Mouse (Mus musculus): Measurements from ENCODE around the gene Met.

The Met gene

DNA sequence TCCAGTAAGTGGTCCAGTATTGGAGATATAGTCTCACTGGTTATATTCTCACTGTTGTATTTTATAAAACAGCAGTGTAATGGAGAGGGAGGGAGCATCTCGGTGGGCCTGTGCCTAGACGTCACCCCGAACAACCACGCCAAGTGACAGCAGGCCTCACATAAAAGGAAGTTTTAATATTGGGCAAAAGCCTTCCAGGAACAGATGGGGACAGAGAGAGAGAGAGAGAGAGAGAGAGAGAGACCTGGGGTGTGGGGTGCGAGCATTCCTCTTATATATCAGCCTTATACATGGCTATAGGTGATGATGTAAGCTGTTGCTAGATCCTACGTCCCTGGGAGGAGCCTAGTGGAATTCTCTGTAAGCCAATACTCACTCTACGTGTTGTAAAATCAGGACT is 90.7 kb downstream of the Met start:
- DNase-seq: no peak

DNA sequence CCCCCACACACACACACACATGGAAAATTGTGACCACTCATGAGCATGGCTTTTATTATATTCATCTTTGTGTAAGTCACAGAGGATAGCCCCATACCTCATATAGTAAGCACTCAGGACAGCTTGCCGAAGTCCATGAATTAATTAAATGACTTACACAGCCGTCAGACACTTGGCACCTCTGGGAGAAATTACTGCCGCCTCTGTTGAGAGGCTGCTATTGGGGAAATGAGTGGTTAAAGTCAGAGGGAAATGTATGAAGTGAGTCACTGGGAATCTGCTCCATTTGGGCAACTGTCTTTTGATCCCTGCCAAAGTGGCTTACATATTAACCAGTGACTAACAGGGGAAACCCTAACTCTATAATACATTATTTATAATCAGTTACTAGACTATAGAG is 91.2 kb downstream of the Met start:
- no peak for DNase-seq

DNA sequence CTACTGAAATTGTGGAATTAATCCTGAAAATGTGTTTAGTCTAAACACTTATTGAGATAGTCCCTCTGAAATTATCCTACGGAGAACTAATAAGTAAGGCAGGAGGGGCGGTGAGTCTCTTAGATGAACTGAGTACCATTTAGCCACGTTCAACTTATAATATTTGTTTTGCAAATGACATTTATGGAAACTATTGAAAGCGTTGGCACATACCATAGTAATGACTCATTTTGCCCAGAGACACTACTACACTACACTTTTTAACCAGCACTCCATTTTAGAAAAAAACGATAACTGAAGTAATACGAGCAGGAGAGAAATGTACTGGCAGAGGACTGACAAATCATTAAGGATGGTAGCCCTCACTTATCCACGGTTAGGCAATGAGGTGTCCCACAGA is 92.1 kb downstream of the Met start:
- no peak for DNase-seq

DNA sequence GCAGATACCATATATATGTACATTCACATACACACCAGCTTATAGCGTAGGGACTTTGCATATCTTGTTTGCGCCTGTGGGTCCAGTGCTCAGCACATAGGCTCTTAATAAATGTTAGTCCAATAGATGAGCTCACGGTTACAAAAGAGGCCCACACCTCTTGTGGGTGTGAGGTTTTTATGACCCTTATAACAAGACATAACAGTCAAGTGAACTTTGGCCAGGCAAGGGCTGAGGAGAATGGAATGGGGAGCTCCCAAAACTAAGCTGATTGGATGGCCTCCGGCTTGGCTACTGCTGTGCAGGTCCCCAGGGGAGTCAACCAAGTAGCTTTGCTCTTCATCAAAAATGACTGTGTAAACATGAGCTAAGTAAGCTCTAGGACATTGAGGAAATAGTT is 96.1 kb downstream of the Met start:
- no peak for DNase-seq

DNA sequence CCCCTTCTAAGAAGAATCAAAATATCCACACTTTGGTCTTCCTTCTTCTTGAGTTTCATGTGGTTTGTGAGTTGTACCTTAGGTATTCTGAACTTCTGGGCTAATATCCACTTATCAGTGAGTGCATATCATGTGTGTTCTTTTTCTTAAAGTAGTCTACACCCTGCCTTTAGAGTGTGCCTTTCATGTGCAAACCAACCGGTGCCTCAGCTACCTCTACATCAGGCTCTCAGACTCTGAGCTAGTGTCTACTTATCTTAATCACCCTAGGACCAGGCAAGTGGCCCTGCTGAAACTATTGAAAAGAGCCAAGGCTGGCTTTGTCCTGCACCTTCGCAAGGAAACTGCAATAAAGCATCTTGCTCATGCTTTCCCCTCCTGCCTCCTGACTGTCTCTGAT is 97.7 kb downstream of the Met start:
- DNase-seq: no peak

- no peak for DNase-seq
These were observed 98.3 kb downstream of the Met start for GRCm38 (mm10) chr6:17561886-17562285.

GRCm38 (mm10) chr6:17562472-17563088 is 99.0 kb downstream of the Met start:
- no peak for DNase-seq

- DNase-seq: no peak
These were observed 105.2 kb downstream of the Met start for GRCm38 (mm10) chr6:17568702-17569352.

DNA sequence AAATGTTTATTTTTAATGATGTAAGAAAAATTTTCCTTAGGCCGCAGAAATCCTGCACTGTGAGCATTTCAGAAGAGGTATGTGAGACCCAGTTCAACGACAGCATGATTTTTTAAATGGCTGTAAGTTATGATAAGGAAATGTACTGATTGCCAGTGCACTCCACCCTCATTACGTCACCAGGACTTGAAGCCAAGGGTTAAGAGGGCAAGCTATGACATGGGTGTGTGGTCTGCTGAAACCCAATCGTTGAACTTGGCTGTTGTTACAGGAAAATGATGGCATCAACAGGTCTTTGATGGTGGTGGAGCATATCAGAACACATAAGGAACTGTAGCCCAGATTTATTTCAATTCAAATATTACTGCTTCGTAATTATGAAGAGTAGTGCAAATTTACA is 109.6 kb downstream of the Met start:
- no peak for DNase-seq

DNA sequence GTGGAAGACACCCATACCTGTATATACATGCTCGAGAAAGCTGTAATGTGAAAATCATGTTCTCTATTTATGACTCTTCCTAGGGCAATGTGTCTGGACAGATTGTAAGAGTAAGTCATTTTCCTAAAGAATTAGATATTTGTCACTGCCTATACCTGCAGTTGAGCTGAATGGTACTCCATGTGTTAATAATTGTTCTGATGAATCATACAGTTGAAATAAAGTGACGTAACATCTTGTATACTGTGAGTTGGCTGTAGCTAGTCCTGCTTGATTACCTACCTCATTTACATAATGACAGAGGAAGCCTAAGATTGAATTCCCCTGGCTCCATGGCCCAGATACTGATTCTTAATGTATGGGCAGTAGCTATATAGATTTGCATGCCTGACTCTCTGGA is 110.1 kb downstream of the Met start:
- no peak for DNase-seq

- DNase-seq: no peak
These were observed 114.6 kb downstream of the Met start for GRCm38 (mm10) chr6:17578092-17578760.

- no peak for DNase-seq
These were observed 116.7 kb downstream of the Met start for GRCm38 (mm10) chr6:17580349-17580748.

DNA sequence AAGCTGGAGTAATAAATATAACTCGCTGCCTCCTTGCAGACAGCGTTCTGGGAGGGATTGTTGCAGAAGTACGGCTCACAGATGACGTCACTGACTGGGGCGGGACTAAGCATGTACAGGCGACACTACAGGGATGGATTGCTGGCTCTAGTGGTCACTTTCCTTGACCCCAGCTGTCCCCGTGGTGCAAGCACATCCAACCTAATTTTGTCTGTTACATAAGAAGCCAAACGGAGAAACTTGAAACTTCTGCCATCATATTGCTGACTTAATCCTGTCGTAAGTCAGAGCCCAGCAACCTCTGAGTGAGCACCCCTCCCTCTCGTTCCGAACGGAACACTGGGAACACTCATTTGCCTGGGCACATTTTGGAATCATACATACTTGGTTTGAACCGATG is 120.4 kb downstream of the Met start:
- no peak for DNase-seq

DNA sequence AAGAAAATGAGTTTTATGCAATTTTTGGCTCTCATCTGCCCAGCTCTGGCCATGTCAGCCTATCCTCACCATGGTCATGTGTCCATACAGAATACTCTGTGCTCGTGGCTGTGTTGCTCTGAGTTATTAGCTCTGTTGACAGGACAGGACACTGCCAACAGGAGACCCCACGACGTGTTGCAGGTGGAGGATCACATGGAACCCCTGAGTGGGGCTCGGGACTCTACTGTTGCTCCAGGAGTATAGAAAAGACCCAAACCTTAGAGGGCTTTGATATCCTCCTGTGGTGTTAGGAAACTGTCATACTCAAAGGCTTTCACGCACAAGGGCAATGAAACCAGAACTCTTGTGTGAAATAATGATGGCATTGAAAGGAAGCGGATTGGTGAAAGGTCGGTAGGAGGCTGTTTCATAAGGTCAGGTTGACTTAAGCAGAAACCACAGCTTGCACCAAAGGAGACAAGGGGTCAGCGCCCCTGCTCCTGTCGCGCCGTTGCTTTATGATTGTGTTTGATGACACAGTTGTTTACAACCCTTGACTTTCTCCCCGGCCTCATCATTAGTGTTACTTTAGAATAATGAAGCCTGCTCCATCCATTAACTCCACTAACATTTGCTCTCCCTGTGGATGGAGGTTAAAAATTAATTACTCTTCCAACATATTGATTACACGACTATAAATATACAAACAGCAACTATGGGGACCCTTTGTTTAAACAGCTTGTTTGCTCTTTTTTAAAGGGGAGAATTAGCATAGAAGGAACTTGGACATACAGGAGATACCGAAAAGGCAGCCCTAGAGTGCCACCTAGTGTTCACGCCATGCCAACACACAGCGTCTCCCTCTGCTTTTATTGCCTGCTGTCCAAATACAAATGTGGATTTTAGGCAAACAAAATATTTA is 125.7 kb downstream of the Met start:
- peak; percentile 9 for DNase-seq

GRCm38 (mm10) chr6:17589953-17590627 is 126.5 kb downstream of the Met start:
- DNase-seq: no peak

DNA sequence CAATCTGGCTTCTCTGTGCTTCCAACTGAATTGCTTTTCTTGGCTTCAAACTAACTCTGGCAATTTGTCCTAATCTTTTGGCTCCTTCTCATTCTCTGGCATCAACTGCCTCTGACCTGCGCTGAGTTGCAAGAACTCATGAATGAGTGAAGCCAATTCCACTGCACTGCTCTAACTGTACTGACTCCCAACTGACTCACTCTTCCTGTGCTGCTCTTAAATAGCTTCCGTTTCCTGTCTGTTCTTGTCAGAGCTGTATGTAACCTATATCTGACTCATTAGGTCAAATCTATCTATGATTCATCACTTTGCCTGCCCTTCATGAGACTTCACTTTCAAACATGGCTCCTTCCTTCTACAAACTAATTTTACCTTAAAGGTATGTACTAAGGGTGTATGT is 130.4 kb downstream of the Met start:
- no peak for DNase-seq

- no peak for DNase-seq
These were observed 132.3 kb downstream of the Met start for GRCm38 (mm10) chr6:17595712-17596462.

- DNase-seq: no peak
These were observed 135.8 kb downstream of the Met start for GRCm38 (mm10) chr6:17599373-17599772.

DNA sequence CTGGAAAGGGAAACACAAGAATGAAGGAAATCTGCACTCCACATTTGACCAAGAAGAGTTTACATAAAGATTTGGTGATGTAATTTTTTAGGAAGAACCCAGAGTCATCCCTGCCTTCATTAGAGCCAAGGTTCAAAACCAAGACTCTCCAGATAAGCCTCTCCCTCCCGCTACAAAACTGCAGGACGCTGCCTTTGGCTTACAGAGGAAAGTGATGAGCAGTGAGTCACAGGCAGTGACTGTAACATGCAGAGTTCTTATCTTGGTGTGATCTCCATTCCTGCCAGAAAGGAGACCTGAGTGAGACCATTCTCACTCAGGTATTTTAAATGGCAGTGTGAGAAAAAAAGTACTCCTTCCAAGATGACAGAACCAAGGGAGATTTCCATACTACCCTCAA is 137.9 kb downstream of the Met start:
- no peak for DNase-seq

DNA sequence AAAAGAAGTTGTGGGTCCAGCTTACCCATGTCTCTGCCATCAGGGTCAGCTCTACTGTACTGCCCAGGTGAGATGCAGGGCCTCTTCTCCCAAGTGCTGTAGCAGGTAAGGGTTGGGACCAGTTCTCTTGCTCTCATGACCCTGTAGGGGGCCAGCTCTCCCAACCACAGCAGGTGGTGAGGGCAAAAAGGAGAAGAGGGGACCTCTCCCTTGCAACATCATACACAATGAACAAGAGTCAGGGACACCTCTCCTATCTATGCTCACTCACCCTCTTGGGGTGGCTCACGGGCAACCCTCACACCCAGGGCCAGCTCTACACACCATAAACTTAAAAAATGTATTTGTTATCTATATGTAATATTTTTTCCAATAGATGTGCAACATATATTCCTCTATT is 143.3 kb downstream of the Met start:
- DNase-seq: no peak

DNA sequence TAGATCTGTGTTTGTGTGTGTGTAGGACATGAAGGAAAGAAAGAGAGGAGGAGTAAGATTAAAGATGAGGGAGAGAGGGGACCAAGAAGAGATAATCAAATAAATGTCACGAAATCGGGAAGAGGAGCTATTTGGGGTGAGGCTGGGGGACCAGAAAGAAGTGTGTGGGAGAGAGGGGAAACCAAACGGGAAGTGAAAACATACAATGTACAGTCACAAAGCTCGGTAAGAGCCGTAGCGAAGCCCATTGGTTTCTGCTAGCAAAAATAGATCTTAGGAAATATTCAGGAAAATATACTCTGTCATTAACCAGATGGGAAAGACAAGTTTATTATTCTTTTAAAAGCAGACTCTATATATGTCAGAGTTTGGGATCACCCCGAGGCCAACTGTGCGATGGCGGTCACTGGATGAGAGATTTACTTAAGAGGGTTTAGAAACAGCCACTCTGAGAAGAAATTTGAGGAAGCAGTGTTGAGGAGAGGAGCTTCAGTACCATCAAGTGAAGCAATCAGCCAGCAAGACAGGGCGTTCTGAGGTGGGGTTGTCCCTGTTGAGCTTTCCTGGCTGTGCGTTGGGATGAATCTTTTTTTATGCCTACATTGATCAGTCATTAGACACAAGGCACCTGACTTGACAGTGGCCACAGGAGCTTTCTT is 147.9 kb downstream of the Met start:
- no peak for DNase-seq

DNA sequence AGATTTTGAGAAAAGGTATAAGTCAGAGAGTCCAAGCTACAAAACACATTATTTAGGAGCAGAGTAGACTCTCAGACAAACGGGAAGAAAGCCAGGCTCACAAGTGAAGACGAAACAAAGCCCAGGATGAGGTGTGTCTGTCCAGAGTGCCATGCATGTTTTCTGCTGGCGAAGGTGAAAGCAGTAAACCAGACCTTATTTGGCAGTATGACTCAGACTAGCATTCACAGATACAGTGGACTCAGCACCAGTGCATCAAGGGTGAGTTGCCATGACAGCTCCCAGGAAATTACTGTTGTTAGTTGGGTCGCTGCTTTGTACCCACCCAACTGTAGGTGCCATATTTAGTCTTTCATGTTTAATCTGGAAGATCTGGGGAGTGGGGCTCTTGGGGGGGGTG is 149.1 kb downstream of the Met start:
- DNase-seq: no peak

Data from thymus, adult 18-20 months (tissue).